Mouse (Mus musculus): Measurements from ENCODE around the gene Vmn1r214. TPM values are rescaled to one million over a fixed set of nuclear protein-coding genes. Genes with fewer than 3 reads are reported as not detected.

The Vmn1r214 gene
- polyA plus RNA-seq (2014; fragmentation: Illumina TruSeq; extraction: RNeasy Lipid Tissue Mini Kit (QIAGEN cat#74804); ENCODE audit: low read depth, low replicate concordance) = not detected

GRCm38 (mm10) chr13:23030118-23030517 is at the start of gene Vmn1r214:
Gene Vmn1r214, plus strand, starts transcription at chr13:23030418.

GRCm38 (mm10) chr13:23007356-23007755 is 22.9 kb upstream of the Vmn1r214 start, which contains the start of gene Vmn1r213:
Gene Vmn1r213, plus strand, starts transcription at chr13:23007656.

GRCm38 (mm10) chr13:23067725-23068124 is 37.5 kb downstream of the Vmn1r214 start, which contains the start of gene Vmn1r215:
Gene Vmn1r215, plus strand, starts transcription at chr13:23068025.

Other genes starting within 250 kb of the Vmn1r214 start
- gene Vmn1r209, start 220.7 kb upstream of the Vmn1r214 start, polyA plus RNA-seq (2014; fragmentation: Illumina TruSeq; extraction: RNeasy Lipid Tissue Mini Kit (QIAGEN cat#74804); ENCODE audit: low read depth, low replicate concordance) = not detected
- not detected for gene Vmn1r210, start 199.1 kb upstream of the Vmn1r214 start, polyA plus RNA-seq (2014; fragmentation: Illumina TruSeq; extraction: RNeasy Lipid Tissue Mini Kit (QIAGEN cat#74804); ENCODE audit: low read depth, low replicate concordance)
- gene Vmn1r211, start 172.9 kb upstream of the Vmn1r214 start, polyA plus RNA-seq (2014; fragmentation: Illumina TruSeq; extraction: RNeasy Lipid Tissue Mini Kit (QIAGEN cat#74804); ENCODE audit: low read depth, low replicate concordance) = not detected
- not detected for gene Vmn1r212, start 146.2 kb upstream of the Vmn1r214 start, polyA plus RNA-seq (2014; fragmentation: Illumina TruSeq; extraction: RNeasy Lipid Tissue Mini Kit (QIAGEN cat#74804); ENCODE audit: low read depth, low replicate concordance)
- gene Vmn1r213, start 22.8 kb upstream of the Vmn1r214 start, polyA plus RNA-seq (2014; fragmentation: Illumina TruSeq; extraction: RNeasy Lipid Tissue Mini Kit (QIAGEN cat#74804); ENCODE audit: low read depth, low replicate concordance) = not detected
- gene Vmn1r215, start 37.6 kb downstream of the Vmn1r214 start, polyA plus RNA-seq (2014; fragmentation: Illumina TruSeq; extraction: RNeasy Lipid Tissue Mini Kit (QIAGEN cat#74804); ENCODE audit: low read depth, low replicate concordance) = not detected
- not detected for gene Vmn1r217, start 87.8 kb downstream of the Vmn1r214 start, polyA plus RNA-seq (2014; fragmentation: Illumina TruSeq; extraction: RNeasy Lipid Tissue Mini Kit (QIAGEN cat#74804); ENCODE audit: low read depth, low replicate concordance)
- gene Vmn1r218, start 102.7 kb downstream of the Vmn1r214 start, polyA plus RNA-seq (2014; fragmentation: Illumina TruSeq; extraction: RNeasy Lipid Tissue Mini Kit (QIAGEN cat#74804); ENCODE audit: low read depth, low replicate concordance) = not detected
- not detected for gene Vmn1r219, start 128.9 kb downstream of the Vmn1r214 start, polyA plus RNA-seq (2014; fragmentation: Illumina TruSeq; extraction: RNeasy Lipid Tissue Mini Kit (QIAGEN cat#74804); ENCODE audit: low read depth, low replicate concordance)
- not detected for gene Vmn1r220, start 157.6 kb downstream of the Vmn1r214 start, polyA plus RNA-seq (2014; fragmentation: Illumina TruSeq; extraction: RNeasy Lipid Tissue Mini Kit (QIAGEN cat#74804); ENCODE audit: low read depth, low replicate concordance)
- gene Vmn1r221, start 183.7 kb downstream of the Vmn1r214 start, polyA plus RNA-seq (2014; fragmentation: Illumina TruSeq; extraction: RNeasy Lipid Tissue Mini Kit (QIAGEN cat#74804); ENCODE audit: low read depth, low replicate concordance) = not detected
- not detected for gene Vmn1r222, start 205.5 kb downstream of the Vmn1r214 start, polyA plus RNA-seq (2014; fragmentation: Illumina TruSeq; extraction: RNeasy Lipid Tissue Mini Kit (QIAGEN cat#74804); ENCODE audit: low read depth, low replicate concordance)
- gene Vmn1r223, start 216.7 kb downstream of the Vmn1r214 start, polyA plus RNA-seq (2014; fragmentation: Illumina TruSeq; extraction: RNeasy Lipid Tissue Mini Kit (QIAGEN cat#74804); ENCODE audit: low read depth, low replicate concordance) = not detected